Mouse (Mus musculus): ENCODE measurements around the gene Bmp6. TPM values are rescaled to one million over a fixed set of nuclear protein-coding genes. Genes with fewer than 3 reads are reported as not detected.

Gene Bmp6
- polyA plus RNA-seq, 1 experiment: 3.3 TPM

- WGBS: 93% methylated on average over 2 of the region's 2 CpGs
- Histone ChIP-seq H3K27ac (ENCODE audit: control insufficient read depth, insufficient read depth, low read depth, low read length, poor library complexity) (no peak overlapping the region), H3K4me1 (ENCODE audit: control insufficient read depth, insufficient read depth, low read length) (no peaks in the 10 kb centered on the region; the same call in 1 of the 2 replicates), H3K4me3 (replicated peaks; ENCODE audit: control insufficient read depth, low read depth, low read length) (no peak overlapping the region)
- TF ChIP-seq POLR2A (IDR thresholded peaks at IDR 0.05; ENCODE audit: borderline replicate concordance, control insufficient read depth, low read depth, low read length) (no peak), CTCF (IDR thresholded peaks at IDR 0.05; ENCODE audit: control insufficient read depth, insufficient read depth, low read length) (no peak)
These were observed 170.5 kb downstream of the Bmp6 start for GRCm38 (mm10) chr13:38515431-38515830.

- Histone ChIP-seq H3K4me3 (replicated peaks; ENCODE audit: control insufficient read depth, low read depth, low read length) (no peak overlapping the region), H3K4me1 (ENCODE audit: control insufficient read depth, insufficient read depth, low read length) (no peaks in the 10 kb centered on the region; the same call in 1 of the 2 replicates), H3K27ac (ENCODE audit: control insufficient read depth, insufficient read depth, low read depth, low read length, poor library complexity) (no peak overlapping the region)
- TF ChIP-seq POLR2A (IDR thresholded peaks at IDR 0.05; ENCODE audit: borderline replicate concordance, control insufficient read depth, low read depth, low read length) (no peak), CTCF (IDR thresholded peaks at IDR 0.05; ENCODE audit: control insufficient read depth, insufficient read depth, low read length) (no peak)
- WGBS: 79% methylated on average over 3 of the region's 3 CpGs
These were observed 170.9 kb downstream of the Bmp6 start for GRCm38 (mm10) chr13:38515845-38516244.

GRCm38 (mm10) chr13:38516582-38516981, 171.7 kb downstream of the Bmp6 start:
- H3K4me3 ChIP-seq (replicated peaks; ENCODE audit: control insufficient read depth, low read depth, low read length): no peak overlapping the region
- TF ChIP-seq CTCF (IDR thresholded peaks at IDR 0.05; ENCODE audit: control insufficient read depth, insufficient read depth, low read length) (no peak), POLR2A (IDR thresholded peaks at IDR 0.05; ENCODE audit: borderline replicate concordance, control insufficient read depth, low read depth, low read length) (no peak)
- no peak overlapping the region for H3K27ac ChIP-seq (ENCODE audit: control insufficient read depth, insufficient read depth, low read depth, low read length, poor library complexity)
- H3K4me1 ChIP-seq (ENCODE audit: control insufficient read depth, insufficient read depth, low read length): no peaks in the 10 kb centered on the region; the same call in 1 of the 2 replicates
- WGBS: 89% methylated on average over 11 of the region's 11 CpGs

- Histone ChIP-seq H3K4me3 (replicated peaks; ENCODE audit: control insufficient read depth, low read depth, low read length) (no peak overlapping the region), H3K27ac (ENCODE audit: control insufficient read depth, insufficient read depth, low read depth, low read length, poor library complexity) (no peak overlapping the region), H3K4me1 (ENCODE audit: control insufficient read depth, insufficient read depth, low read length) (no peaks in the 10 kb centered on the region; the same call in 1 of the 2 replicates)
- TF ChIP-seq CTCF (IDR thresholded peaks at IDR 0.05; ENCODE audit: control insufficient read depth, insufficient read depth, low read length) (no peak), POLR2A (IDR thresholded peaks at IDR 0.05; ENCODE audit: borderline replicate concordance, control insufficient read depth, low read depth, low read length) (no peak)
- 90% methylated on average over 11 of the region's 11 CpGs for WGBS
These were observed 175.4 kb downstream of the Bmp6 start for GRCm38 (mm10) chr13:38520299-38520698.

- TF ChIP-seq CTCF (IDR thresholded peaks at IDR 0.05; ENCODE audit: control insufficient read depth, insufficient read depth, low read length): no peak
- TF ChIP-seq POLR2A (IDR thresholded peaks at IDR 0.05; ENCODE audit: borderline replicate concordance, control insufficient read depth, low read depth, low read length): no peak
- 44% methylated on average over 4 of the region's 4 CpGs for WGBS
- no peak overlapping the region for H3K27ac ChIP-seq (ENCODE audit: control insufficient read depth, insufficient read depth, low read depth, low read length, poor library complexity)
- no peaks in the 10 kb centered on the region; the same call in 1 of the 2 replicates for H3K4me1 ChIP-seq (ENCODE audit: control insufficient read depth, insufficient read depth, low read length)
- no peak overlapping the region for H3K4me3 ChIP-seq (replicated peaks; ENCODE audit: control insufficient read depth, low read depth, low read length)
These were observed 177.2 kb downstream of the Bmp6 start for GRCm38 (mm10) chr13:38522056-38522654.

GRCm38 (mm10) chr13:38523231-38523630, 178.3 kb downstream of the Bmp6 start:
- Histone ChIP-seq H3K4me3 (replicated peaks; ENCODE audit: control insufficient read depth, low read depth, low read length) (no peak overlapping the region), H3K27ac (ENCODE audit: control insufficient read depth, insufficient read depth, low read depth, low read length, poor library complexity) (no peak overlapping the region), H3K4me1 (ENCODE audit: control insufficient read depth, insufficient read depth, low read length) (no peaks in the 10 kb centered on the region; the same call in 1 of the 2 replicates)
- TF ChIP-seq CTCF (IDR thresholded peaks at IDR 0.05; ENCODE audit: control insufficient read depth, insufficient read depth, low read length): no peak
- no peak for TF ChIP-seq POLR2A (IDR thresholded peaks at IDR 0.05; ENCODE audit: borderline replicate concordance, control insufficient read depth, low read depth, low read length)
- 90% methylated on average over 11 of the region's 11 CpGs for whole genome bisulfite sequencing

GRCm38 (mm10) chr13:38525261-38525660, 180.4 kb downstream of the Bmp6 start:
- no peak overlapping the region for H3K27ac ChIP-seq (ENCODE audit: control insufficient read depth, insufficient read depth, low read depth, low read length, poor library complexity)
- WGBS: 88% methylated on average over 3 of the region's 3 CpGs
- H3K4me3 ChIP-seq (replicated peaks; ENCODE audit: control insufficient read depth, low read depth, low read length): no peak overlapping the region
- TF ChIP-seq CTCF (IDR thresholded peaks at IDR 0.05; ENCODE audit: control insufficient read depth, insufficient read depth, low read length): no peak
- TF ChIP-seq POLR2A (IDR thresholded peaks at IDR 0.05; ENCODE audit: borderline replicate concordance, control insufficient read depth, low read depth, low read length): no peak
- no peaks in the 10 kb centered on the region; the same call in 1 of the 2 replicates for H3K4me1 ChIP-seq (ENCODE audit: control insufficient read depth, insufficient read depth, low read length)

- 78% methylated on average over 2 of the region's 2 CpGs for WGBS
- no peaks in the 10 kb centered on the region; the same call in 1 of the 2 replicates for H3K4me1 ChIP-seq (ENCODE audit: control insufficient read depth, insufficient read depth, low read length)
- H3K4me3 ChIP-seq (replicated peaks; ENCODE audit: control insufficient read depth, low read depth, low read length): no peak overlapping the region
- no peak overlapping the region for H3K27ac ChIP-seq (ENCODE audit: control insufficient read depth, insufficient read depth, low read depth, low read length, poor library complexity)
- no peak for TF ChIP-seq CTCF (IDR thresholded peaks at IDR 0.05; ENCODE audit: control insufficient read depth, insufficient read depth, low read length)
- no peak for TF ChIP-seq POLR2A (IDR thresholded peaks at IDR 0.05; ENCODE audit: borderline replicate concordance, control insufficient read depth, low read depth, low read length)
These were observed 181.2 kb downstream of the Bmp6 start for GRCm38 (mm10) chr13:38526116-38526515.
